Mouse (Mus musculus) forebrain, embryonic 11.5 days (tissue): ENCODE results near the gene Stpg4. TPM values are rescaled to one million over a fixed set of nuclear protein-coding genes. Genes with fewer than 3 reads are reported as not detected.

ENCODE experiments used
- ATAC-seq: fragments of 200-750 bp; cut with Nextera tagmentation; replicated peaks from 2 replicates; pipeline ENCODE4 v1.8.0; 2017; ENCODE audit warnings: moderate TSS enrichment; ENCODE audit not compliant: low FRiP score
- DNase-seq: peaks from one replicate; pipeline ENCODE4 v3.0.0-alpha.2; 2017; ENCODE audit warnings: low spot score
- H3K27ac ChIP-seq: fragments of 300-500 bp; sonication (generic); 2 replicates; pipeline ENCODE4 v1.5.1; 2014; ENCODE audit warnings: low read depth, low read length
- H3K27me3 ChIP-seq: fragments of 300-500 bp; sonication (generic); 2 replicates; pipeline ENCODE4 v1.6.1; 2014; ENCODE audit warnings: mild to moderate bottlenecking, low read length, mixed read lengths; ENCODE audit not compliant: control insufficient read depth, insufficient read depth
- H3K36me3 ChIP-seq: fragments of 300-500 bp; sonication (generic); 2 replicates; pipeline ENCODE4 v1.6.1; 2014; ENCODE audit warnings: mild to moderate bottlenecking, low read length, moderate library complexity, mixed read lengths; ENCODE audit not compliant: control insufficient read depth, insufficient read depth
- H3K4me1 ChIP-seq: fragments of 300-500 bp; sonication (generic); replicated peaks from 2 replicates; pipeline ENCODE4 v1.6.1; 2014; ENCODE audit warnings: low read length, mixed read lengths; ENCODE audit not compliant: control insufficient read depth, insufficient read depth
- H3K4me2 ChIP-seq: fragments of 300-500 bp; sonication (generic); 2 replicates; pipeline ENCODE4 v1.6.1; 2014; ENCODE audit warnings: low read depth, mild to moderate bottlenecking, low read length, moderate library complexity, mixed read lengths; ENCODE audit not compliant: severe bottlenecking
- H3K4me3 ChIP-seq: fragments of 300-500 bp; sonication (generic); 2 replicates; pipeline ENCODE4 v1.5.1; 2014; ENCODE audit warnings: low read depth, low read length
- H3K9ac ChIP-seq: fragments of 300-500 bp; sonication (generic); 2 replicates; pipeline ENCODE4 v1.6.1; 2014; ENCODE audit warnings: low read length
- H3K9me3 ChIP-seq: fragments of 300-500 bp; sonication (generic); 2 replicates; pipeline ENCODE4 v1.6.1; 2016; ENCODE audit warnings: low read length, mixed read lengths; ENCODE audit not compliant: control insufficient read depth
- WGBS: fragments of 180-500 bp; shearing (Covaris S2); extraction: QIAGEN DNeasy Blood & Tissue Kit; methylation state at CpG from one replicate; pipeline ENCODE4 v1.1.7; 2014; 5-methylcytosine and 5-hydroxymethylcytosine counted together
- polyA plus RNA-seq: library from polyadenylated mRNA; unstranded; fragments of >200 nt; fragmentation: Nextera tagmentation; extraction: Ambion mirVana; gene quantifications from 2 replicates; pipeline ENCODE4 v1.2.1, GENCODE M21; 2014

Gene Stpg4
- polyA plus RNA-seq, 1 experiment from 2014 or later = not detected

DNA sequence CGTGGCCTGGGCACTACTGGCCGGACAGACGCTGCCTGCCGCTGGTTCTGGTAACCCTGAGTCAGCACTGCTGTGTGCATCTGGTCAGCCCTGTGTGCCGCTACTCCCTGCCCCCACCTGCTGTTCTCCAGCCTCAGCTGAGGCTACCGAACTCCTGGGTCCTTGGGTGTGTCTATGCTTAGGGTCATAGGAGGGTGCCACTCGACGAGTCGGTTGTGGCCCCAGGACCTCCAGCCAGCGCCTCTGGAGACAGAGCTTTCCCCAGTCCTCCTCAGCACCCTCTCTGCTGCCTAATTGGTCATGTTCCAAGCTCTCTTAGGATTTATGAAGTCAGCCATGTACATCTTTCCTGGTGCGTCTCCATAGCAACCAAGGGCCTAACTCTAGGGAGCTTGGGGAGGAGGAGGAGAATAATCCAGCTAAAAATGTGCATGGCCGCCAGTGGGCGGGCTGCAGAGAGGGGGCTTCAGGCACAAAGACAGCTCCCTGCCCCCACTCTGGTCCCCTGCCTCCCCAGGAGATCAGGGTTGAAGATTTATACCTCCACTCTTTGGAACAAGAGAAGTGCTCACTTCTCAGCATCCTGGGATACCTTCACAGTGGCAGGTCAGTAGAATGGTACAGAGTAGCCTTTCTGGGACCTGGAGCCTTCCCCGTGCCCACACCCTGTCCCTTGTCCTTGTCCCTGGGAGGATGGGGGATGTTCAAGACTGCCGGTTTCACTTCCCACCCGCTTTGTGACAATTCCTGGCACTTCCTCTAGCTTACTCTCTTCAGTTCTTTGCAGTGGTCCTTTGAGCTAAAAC lies 49.0 kb downstream of the Stpg4 start:
- no peak for DNase-seq
- Histone ChIP-seq H3K4me3 (no peak overlapping the region), H3K27ac (peak overlapping the region; percentile 41; the same call in 1 of the 2 replicates), H3K9me3 (no peaks in the 10 kb centered on the region), H3K9ac (peak overlapping the region; percentile 23; the same call in 1 of the 2 replicates), H3K36me3 (no peaks in the 10 kb centered on the region), H3K27me3 (no peaks in the 10 kb centered on the region), H3K4me1 (peaks cover 17% of the 10 kb centered on the region), H3K4me2 (no peak overlapping the region)
- peak; percentile 40 for ATAC-seq
- 54% methylated on average over 16 of the region's 16 CpGs for WGBS

- no peaks in the 10 kb centered on the region for H3K27me3 ChIP-seq
- DNase-seq (no peak), ATAC-seq (0 out of 2 replicates have a peak, but pooled peaks have one; percentile 7)
- H3K4me1 ChIP-seq = peaks cover 17% of the 10 kb centered on the region
- H3K9me3 ChIP-seq = no peaks in the 10 kb centered on the region
- no peak overlapping the region for H3K4me3 ChIP-seq
- H3K4me2 ChIP-seq = no peak overlapping the region
- no peaks in the 10 kb centered on the region for H3K36me3 ChIP-seq
- H3K27ac ChIP-seq = no peak overlapping the region
- H3K9ac ChIP-seq = no peak overlapping the region
- 63% methylated on average over 6 of the region's 6 CpGs for WGBS
Observed at GRCm38 (mm10) chr17:87377536-87377935, 50.0 kb downstream of the Stpg4 start.

DNA sequence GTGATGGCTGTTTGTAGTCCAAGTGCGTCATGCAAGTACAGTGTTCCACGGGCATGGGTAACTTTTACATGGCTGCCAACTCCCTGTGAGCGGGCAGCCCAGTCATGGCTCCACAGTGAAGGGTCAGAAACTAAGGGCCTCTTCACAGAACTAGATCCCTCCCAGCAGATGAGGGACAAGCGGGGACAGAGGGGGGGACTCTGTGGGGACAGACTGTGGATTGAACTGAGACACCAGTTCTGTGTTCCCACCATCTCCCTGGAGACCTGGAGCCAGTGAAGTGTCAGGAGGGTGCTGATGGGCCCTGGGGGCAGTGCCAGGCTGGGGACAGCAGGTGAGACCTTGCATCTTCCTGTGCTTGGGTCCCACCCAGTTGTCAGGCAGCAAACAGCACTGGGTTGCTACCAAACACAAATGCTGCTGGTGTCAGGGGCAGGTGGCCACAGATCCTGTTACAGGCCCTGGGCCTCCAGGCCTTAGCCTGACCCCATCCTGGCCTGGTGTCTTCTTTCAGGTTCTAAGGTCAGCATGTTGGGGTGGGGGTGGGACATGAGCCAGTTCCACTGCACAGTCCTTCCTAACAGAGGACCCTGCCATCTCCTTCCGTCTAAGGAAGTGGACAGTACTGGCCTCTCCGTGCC lies 50.6 kb downstream of the Stpg4 start:
- H3K27ac ChIP-seq = no peak overlapping the region
- no peak for ATAC-seq

DNA sequence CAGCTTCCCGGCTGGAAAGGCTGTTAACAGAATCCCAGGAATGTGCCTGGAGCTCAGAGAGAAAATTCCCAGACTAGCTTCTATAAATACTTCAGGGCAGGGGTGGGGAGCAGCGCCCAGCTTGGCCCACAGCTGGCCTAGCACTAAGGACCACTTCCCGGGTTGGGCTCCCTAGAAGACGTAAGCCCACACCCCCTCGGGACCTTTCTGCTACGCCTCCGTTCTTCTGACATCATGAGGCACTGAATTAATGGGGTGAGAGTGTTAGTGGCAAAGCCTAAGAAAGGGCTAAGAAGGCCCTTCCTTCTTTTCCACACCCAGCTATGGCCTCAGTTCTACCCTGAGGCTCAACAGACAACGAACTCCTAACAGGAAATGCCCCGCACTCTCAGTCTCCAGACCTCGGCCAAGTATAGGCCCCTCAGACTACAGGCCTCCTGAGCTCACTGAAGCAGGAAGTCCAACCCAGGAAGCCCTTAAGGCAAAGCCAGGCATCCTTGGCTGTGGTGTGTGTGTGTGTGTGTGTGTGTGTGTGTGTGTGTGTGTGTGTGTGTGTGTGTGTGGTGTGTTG lies 51.5 kb downstream of the Stpg4 start:
- Histone ChIP-seq H3K4me2 (no peak overlapping the region), H3K27me3 (no peaks in the 10 kb centered on the region), H3K9ac (no peak overlapping the region), H3K4me3 (no peak overlapping the region), H3K9me3 (no peaks in the 10 kb centered on the region), H3K27ac (no peak overlapping the region), H3K4me1 (peaks cover 17% of the 10 kb centered on the region), H3K36me3 (no peaks in the 10 kb centered on the region)
- WGBS = 70% methylated on average over 10 of the region's 10 CpGs
- no peak for DNase-seq
- ATAC-seq = no peak

More for the DNA sequence above, 50.6 kb downstream of the Stpg4 start:
- Histone ChIP-seq H3K4me1 (peaks cover 17% of the 10 kb centered on the region), H3K4me3 (no peak overlapping the region), H3K36me3 (no peaks in the 10 kb centered on the region), H3K9ac (no peak overlapping the region), H3K4me2 (no peak overlapping the region), H3K27me3 (no peaks in the 10 kb centered on the region), H3K9me3 (no peaks in the 10 kb centered on the region)
- WGBS = 84% methylated on average over 6 of the region's 6 CpGs
- no peak for DNase-seq

DNA sequence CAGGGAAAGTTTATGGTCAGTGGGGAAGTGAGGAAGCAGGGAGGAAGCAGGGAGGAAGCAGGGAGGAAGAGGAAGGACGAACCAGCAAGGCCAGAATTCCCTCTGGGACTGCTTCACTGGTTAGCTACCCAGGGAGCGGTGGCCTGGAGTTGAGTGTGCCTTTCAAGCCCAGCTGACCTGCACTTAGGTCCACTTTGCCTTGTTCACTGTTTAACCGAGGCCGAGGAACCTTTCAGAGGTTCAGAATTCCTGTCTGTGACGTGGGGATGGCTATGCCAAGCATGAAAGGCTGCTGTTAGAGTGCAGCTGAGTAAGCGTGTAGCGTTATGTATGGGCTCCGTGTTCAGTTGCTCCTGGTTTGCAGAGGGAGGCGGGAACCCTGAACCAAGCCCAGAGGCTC lies 54.2 kb downstream of the Stpg4 start:
- Histone ChIP-seq H3K4me3 (no peak overlapping the region), H3K27ac (no peak overlapping the region), H3K36me3 (no peaks in the 10 kb centered on the region), H3K4me1 (peaks cover 8% of the 10 kb centered on the region), H3K4me2 (no peak overlapping the region), H3K9me3 (no peaks in the 10 kb centered on the region), H3K9ac (no peak overlapping the region), H3K27me3 (no peaks in the 10 kb centered on the region)
- no peak for DNase-seq
- WGBS = 93% methylated on average over 9 of the region's 9 CpGs
- ATAC-seq = no peak

DNA sequence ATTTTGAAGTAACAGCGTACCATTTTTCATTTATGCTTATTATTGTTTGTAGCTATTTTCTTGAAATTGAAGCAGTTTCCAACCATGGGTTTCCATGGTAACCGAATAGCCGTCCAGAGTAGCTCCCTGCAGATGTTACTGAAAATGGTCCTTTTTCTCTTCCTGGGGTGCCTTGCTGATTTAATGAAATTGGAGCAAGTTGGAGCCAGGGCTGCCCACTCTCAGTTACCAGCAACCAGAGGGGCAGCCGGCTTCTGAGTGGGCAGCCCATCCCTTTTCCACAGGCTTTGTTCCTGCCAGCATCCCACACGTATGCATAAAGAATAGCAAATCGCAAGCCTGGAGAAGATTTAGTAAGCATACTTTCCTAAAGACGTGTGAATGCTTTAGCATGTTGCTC lies 55.4 kb downstream of the Stpg4 start:
- DNase-seq (no peak), ATAC-seq (no peak)
- Histone ChIP-seq H3K9me3 (no peaks in the 10 kb centered on the region), H3K9ac (no peak overlapping the region), H3K4me1 (peaks cover 3% of the 10 kb centered on the region; the same call in 1 of the 2 replicates), H3K27ac (no peak overlapping the region), H3K4me2 (no peak overlapping the region), H3K36me3 (no peaks in the 10 kb centered on the region), H3K27me3 (no peaks in the 10 kb centered on the region), H3K4me3 (no peak overlapping the region)
- WGBS = 78% methylated on average over 7 of the region's 7 CpGs

GRCm38 (mm10) chr17:87369270-87369759 lies 58.2 kb downstream of the Stpg4 start:
- H3K9ac ChIP-seq = no peak overlapping the region
- no peak overlapping the region for H3K4me2 ChIP-seq
- H3K27me3 ChIP-seq = no peaks in the 10 kb centered on the region
- H3K4me3 ChIP-seq = no peak overlapping the region
- DNase-seq (no peak), ATAC-seq (no peak)
- WGBS = 71% methylated on average over 18 of the region's 18 CpGs
- peaks cover 3% of the 10 kb centered on the region; the same call in 1 of the 2 replicates for H3K4me1 ChIP-seq
- H3K36me3 ChIP-seq = no peaks in the 10 kb centered on the region
- H3K9me3 ChIP-seq = no peaks in the 10 kb centered on the region
- H3K27ac ChIP-seq = no peak overlapping the region

- H3K27ac ChIP-seq = no peak overlapping the region
- WGBS = 92% methylated on average over 10 of the region's 10 CpGs
Observed at GRCm38 (mm10) chr17:87368481-87368880, 59.1 kb downstream of the Stpg4 start.

More at GRCm38 (mm10) chr17:87368481-87368880, 59.1 kb downstream of the Stpg4 start:
- Histone ChIP-seq H3K4me2 (no peak overlapping the region), H3K36me3 (no peaks in the 10 kb centered on the region), H3K4me3 (no peak overlapping the region), H3K4me1 (peaks cover 3% of the 10 kb centered on the region; the same call in 1 of the 2 replicates), H3K27me3 (no peaks in the 10 kb centered on the region), H3K9me3 (no peaks in the 10 kb centered on the region), H3K9ac (no peak overlapping the region)
- DNase-seq = no peak
- ATAC-seq = no peak
